Mouse (Mus musculus) layer of hippocampus, adult 2 months (tissue): ENCODE results near the gene Pdcd2l. TPM values are rescaled to one million over a fixed set of nuclear protein-coding genes. Genes with fewer than 3 reads are reported as not detected.

Experiments
- DNase-seq, 2 experiments: peaks; one replicate each; pipeline ENCODE4 v3.0.0; 2022; ENCODE audit warnings: low spot score in 2 of 2
- H3K27ac ChIP-seq: fragments of 200-600 bp; 2 replicates; pipeline ENCODE4 v1.8.1; 2022
- H3K4me3 ChIP-seq: fragments of 200-600 bp; 2 replicates; pipeline ENCODE4 v1.8.1; 2022; ENCODE audit warnings: mild to moderate bottlenecking
- CTCF ChIP-seq: fragments of 200-600 bp; conservative IDR thresholded peaks from 2 replicates; pipeline ENCODE4 v1.8.1; 2022; ENCODE audit warnings: antibody characterized with exemption, mild to moderate bottlenecking, moderate library complexity
- total RNA-seq, 2 experiments: library from RNA; stranded (reverse); gene quantifications; 2 replicates each; pipeline ENCODE4 v1.2.3; 2021

Gene Pdcd2l
- total RNA-seq, 2 experiments from 2014 or later, result 24.5 to 26.8 TPM

DNA sequence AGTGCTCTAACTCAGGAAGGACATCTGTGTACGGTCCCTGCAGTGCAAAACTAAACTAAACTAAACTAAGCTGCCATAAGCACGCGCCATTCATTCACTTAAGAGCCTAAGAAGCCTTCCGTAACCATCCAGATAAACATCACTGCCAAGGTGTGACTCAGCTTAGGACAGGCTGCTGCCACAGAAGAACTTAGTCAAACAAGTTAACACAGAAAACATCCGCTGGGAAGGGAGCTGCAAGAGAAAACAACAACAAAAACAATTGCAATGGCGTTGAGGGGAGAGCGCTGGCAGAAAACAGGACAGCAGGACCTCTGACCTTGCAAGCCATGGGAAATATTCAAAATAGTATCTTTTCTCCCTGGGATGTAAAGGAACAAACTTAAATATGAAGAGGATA lies 31.8 kb downstream of the Pdcd2l start:
- H3K4me3 ChIP-seq, result no peak overlapping the region
- TF ChIP-seq CTCF, result no peak
- H3K27ac ChIP-seq, result no peak overlapping the region
- no peak for DNase-seq

DNA sequence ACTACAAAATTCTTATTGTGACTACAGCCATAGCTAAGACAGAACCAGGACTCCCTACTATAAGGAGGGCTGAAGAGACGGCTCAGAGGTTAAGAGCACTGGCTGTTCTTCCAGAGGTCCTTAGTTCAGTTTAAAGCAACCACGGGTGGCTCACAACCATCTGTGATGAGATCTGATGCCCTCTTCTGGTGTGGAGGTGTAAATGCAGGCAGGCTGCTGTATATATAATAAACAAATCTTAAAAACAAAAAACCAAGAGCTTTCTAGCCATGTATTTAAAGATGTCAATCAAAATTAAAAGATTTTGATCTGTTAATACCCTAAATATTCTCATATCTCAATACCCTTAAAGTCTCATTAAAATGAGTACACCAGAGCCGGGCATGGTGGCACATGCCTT lies 37.3 kb downstream of the Pdcd2l start:
- no peak overlapping the region for H3K4me3 ChIP-seq
- no peak overlapping the region for H3K27ac ChIP-seq
- no peak for DNase-seq
- TF ChIP-seq CTCF, result peak; percentile 64

DNA sequence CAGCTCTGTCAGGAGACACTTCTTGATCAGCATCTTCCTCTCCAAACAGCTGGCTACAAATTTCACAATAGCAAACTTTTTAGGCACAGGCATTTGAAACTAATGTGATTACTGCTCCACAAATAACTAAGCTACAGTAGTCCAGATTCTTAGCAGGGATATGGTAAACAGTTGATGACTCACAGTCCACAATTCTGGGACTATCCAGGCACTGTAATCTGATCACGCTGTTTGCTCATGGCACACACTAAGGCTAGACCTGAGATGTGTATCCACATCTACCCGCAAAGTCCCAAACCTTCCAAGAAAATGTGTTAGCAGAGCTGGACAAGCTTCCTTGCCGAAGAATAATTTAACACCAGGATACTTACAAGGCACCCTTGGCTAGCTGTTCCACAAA lies 38.5 kb downstream of the Pdcd2l start:
- Histone ChIP-seq H3K4me3 (no peak overlapping the region), H3K27ac (no peak overlapping the region)
- TF ChIP-seq CTCF, result no peak
- no peak for DNase-seq

DNA sequence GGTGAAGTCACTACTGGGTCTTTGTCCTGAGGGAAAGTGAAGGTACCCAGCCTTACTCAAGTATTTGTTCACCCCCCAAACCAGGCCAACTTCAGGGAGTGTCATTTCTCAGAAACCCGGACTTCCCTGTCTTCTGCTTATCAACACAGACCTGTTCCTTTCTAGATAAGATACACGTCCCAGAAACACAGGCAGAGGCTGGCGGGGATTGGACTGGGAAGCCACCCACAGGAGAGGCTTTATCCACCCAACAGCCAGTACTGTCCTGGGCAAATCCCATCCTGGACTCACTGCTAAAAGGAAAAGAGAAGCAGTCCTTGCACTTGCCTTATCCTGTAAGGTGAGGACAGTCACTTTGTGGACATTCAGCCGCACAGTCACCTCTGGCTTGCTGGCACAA lies 49.3 kb downstream of the Pdcd2l start:
- Histone ChIP-seq H3K27ac (no peak overlapping the region), H3K4me3 (no peak overlapping the region)
- TF ChIP-seq CTCF, result no peak
- no peak for DNase-seq

DNA sequence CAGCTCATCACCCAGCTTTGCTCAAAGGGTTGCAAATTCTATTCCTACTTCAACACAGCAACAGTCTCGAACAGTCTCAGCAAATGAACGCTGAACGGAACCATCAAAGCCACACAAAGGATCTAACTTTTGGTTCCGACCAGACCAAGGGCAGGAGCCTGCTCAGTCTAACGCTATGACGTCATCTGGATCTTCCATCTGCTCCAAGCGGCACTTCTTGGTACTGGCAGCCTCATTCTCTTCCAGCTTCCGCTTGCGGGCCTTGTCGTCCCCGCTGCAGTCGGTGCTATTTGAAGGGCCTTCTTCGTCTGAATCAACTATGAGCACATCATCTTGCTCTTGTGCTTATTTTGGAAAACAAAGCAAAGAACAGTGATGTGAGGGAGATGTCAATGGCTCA lies 55.3 kb downstream of the Pdcd2l start:
- peak; percentile 33 to 42 for DNase-seq
- Histone ChIP-seq H3K4me3 (no peak overlapping the region), H3K27ac (no peak overlapping the region)
- peak; percentile 55 for TF ChIP-seq CTCF

DNA sequence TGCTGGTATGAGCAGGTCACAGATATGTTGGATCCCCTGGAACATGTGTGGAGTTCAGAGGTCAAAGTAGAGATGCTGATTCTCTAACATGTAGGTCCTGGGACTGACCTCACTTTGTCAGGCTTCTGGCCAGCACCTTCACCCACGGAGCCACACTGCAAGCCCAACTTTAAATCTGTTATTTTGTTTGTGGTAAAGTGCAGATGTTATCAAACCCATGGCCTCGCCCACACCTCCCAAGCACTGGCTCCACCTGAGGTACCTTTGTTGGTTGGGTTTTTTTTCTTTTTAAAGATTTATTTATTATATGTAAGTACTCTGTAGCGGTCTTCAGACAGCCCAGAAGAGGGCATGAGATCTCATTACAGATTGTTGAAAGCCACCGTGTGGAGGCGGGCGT lies 57.0 kb downstream of the Pdcd2l start:
- no peak overlapping the region for H3K4me3 ChIP-seq
- no peak for DNase-seq
- H3K27ac ChIP-seq, result no peak overlapping the region
- TF ChIP-seq CTCF, result no peak

Other genes with a start within 250 kb of the Pdcd2l start
- not detected for gene Scgb2b27, start 182.7 kb downstream of the Pdcd2l start, total RNA-seq
- not detected for gene Scgb1b27, start 175.2 kb downstream of the Pdcd2l start, total RNA-seq
- not detected for gene Scgb1b30, start 101.2 kb downstream of the Pdcd2l start, total RNA-seq
- 10 to 100 TPM; 11.7 to 12.3 TPM for gene Wtip, start 63.4 kb downstream of the Pdcd2l start, total RNA-seq
- gene Uba2, start 27.1 kb downstream of the Pdcd2l start, total RNA-seq, result 10 to 100 TPM; 85.7 to 92.9 TPM
- 100 to 1,000 TPM; 773 TPM for gene Gpi1, start 33.7 kb upstream of the Pdcd2l start, total RNA-seq
- gene Gm6096, start 54.4 kb upstream of the Pdcd2l start, total RNA-seq, result not detected
- gene 4931406P16Rik, start 116.9 kb upstream of the Pdcd2l start, total RNA-seq, result 10 to 100 TPM; 36.6 to 41.1 TPM
- gene Lsm14a, start 196.7 kb upstream of the Pdcd2l start, total RNA-seq, result 10 to 100 TPM; 87.3 to 94.3 TPM